Mouse (Mus musculus) effector memory CD4-positive, alpha-beta T cell, adult 5 months (primary cell): ENCODE results near the gene Prune2. TPM values are rescaled to one million over a fixed set of nuclear protein-coding genes. Genes with fewer than 3 reads are reported as not detected.

Experiments used
- polyA plus RNA-seq: library from polyadenylated mRNA; unstranded; fragments of 100-300 nt; shearing (Covaris generic); gene quantifications from one replicate; pipeline ENCODE4 v1.2.1, GENCODE M21; 2017

The Prune2 gene
- polyA plus RNA-seq, result 0.36 TPM

GRCm38 (mm10) chr19:16955613-16956271, at the start of gene Prune2:
Gene Prune2 (plus strand): TSS chr19:16956118.

Other genes with a start within 250 kb of the Prune2 start
- gene Vps13a, start 175.2 kb upstream of the Prune2 start, polyA plus RNA-seq, result 63.5 TPM
- gene Foxb2, start 82.3 kb upstream of the Prune2 start, polyA plus RNA-seq, result not detected